Mouse (Mus musculus) B cell, adult 62 days (primary cell): ENCODE data around the gene Chst7. TPM values are rescaled to one million over a fixed set of nuclear protein-coding genes. Genes with fewer than 3 reads are reported as not detected.

Experiments
- total RNA-seq: library from RNA; stranded (reverse); gene quantifications from 4 replicates; pipeline ENCODE4 v1.2.4, GENCODE M21; 2023

The Chst7 gene
- 0.31 to 0.60 TPM (median 0.43 TPM) in 3 of 4 replicates, not detected in the other for total RNA-seq

GRCm38 (mm10) chrX:20059381-20059971, at the start of gene Chst7:
Gene Chst7, plus strand, starts transcription at chrX:20059560.

Other genes with a start within 250 kb of the Chst7 start
- gene Slc9a7, start 232.2 kb downstream of the Chst7 start, total RNA-seq = 127 to 142 TPM (median 133 TPM) in 4 replicates